Mouse (Mus musculus) cortical plate, adult 2 months (tissue): ENCODE measurements at regions not wholly inside any gene's neighbourhood (a gene's known extent, or its start where the extent isn't known, plus 50 kb on each side); places are given as distances from the start of the nearest gene placed in this dataset.

Source experiments
- CTCF ChIP-seq: fragments of 200-500 bp; IDR thresholded peaks from 2 replicates; pipeline ENCODE4 v1.5.1; 2011; ENCODE audit warnings: mild to moderate bottlenecking, control low read depth, low read length; ENCODE audit not compliant: insufficient read depth; ENCODE audit errors: extremely low read depth
- POLR2A ChIP-seq: fragments of 200-500 bp; IDR thresholded peaks from 2 replicates; pipeline ENCODE4 v1.6.1; 2011; ENCODE audit warnings: mild to moderate bottlenecking, low read length, control low read depth; ENCODE audit not compliant: insufficient read depth; ENCODE audit errors: extremely low read depth

GRCm38 (mm10) chr3:150910091-150910490 is 527.6 kb upstream of the Adgrl4 start:
- TF ChIP-seq CTCF, result no peak
- TF ChIP-seq POLR2A, result no peak
